Mouse (Mus musculus): ENCODE measurements around the gene Tex45.

The Tex45 gene

DNA sequence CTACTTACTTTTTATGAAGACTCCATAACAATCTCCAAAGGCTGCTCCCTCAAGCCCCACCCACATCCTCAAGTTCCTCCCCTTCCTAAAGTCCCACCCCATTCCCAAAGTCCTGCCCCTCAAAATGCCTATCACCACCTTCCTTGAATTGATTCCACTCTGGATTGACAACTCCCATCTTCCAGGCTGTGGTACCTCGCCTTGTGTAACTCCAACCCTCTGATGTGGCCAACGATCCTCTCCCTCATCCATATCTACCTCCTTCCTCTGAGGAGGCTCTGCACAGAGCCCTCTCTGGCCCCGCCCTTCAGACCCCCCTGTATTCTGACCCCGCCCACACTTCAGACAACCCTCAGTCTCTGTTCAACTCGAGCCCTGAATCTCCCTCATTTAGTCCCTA, 14.5 kb downstream of the Tex45 start:
- DNase-seq (ENCODE audit: low read depth, low spot score) = no peak

DNA sequence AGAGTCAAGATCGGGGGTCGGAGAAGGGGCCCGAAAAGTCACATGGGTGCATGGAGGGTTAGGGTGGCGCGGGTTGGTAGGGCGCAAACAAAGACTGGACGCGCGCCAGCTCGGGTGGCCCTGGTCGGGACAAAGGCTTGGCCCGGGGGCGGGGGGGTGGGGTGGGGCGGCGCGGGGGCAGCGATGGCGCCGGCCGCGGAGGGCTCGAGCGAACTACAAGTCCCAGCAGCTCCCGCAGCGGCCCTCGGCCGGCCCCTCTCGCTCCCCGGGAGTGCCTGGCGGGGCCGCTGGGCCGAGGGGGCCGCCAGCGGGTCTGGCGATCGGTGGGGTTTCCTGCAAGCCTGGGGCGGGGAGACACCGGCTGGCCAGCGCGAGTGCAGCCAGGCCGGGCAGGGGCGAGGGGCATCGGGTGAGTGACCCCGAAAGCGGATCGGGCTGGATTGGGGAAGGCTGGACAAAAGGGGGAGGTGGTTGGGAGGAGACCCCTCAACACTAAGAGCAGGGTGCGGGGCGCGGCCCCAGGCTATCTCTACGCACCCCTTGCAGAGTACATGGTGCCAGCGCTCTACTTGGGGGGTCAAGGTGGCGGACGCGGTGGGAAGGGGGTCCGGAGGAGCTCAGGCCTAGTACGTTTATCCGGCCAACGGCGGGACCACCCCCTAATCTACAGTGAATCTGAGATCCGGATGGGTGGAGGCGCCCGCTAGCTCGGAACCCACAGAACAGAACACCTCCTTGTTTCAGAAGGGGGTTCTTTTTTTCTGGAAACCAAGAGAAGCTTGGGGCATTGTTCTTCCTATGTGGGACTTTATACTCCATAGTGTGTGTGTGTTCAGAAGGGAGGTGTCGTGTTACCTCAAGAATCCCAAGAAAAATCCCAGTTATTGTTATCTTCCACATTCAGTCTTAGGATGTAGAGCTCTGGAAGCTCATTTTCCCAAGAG, 22.5 kb downstream of the Tex45 start, which contains the start of gene Zfp358:
Gene Zfp358, plus strand, starts transcription at position 238 of the 944 bp plus-strand sequence.
- DNase-seq (ENCODE audit: low read depth, low spot score) = peak; percentile 63

DNA sequence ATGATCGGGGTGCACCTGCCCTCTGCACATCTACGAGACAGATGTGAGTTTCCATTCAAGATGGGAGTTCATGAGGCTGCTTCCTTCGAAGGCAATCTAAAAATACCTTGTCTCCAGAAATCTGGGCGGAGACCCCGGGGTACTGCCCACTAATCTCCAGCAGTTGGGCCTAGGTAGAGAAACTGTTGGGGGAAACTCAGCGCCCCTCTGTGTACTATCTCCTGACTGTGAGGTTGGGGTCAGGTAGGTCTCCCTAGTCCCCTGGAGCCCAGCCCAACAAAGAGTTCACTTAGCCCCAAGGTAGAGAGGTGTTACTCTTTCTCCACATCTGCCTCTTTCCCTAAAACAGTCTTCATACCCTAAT, 23.2 kb downstream of the Tex45 start:
- no peak for DNase-seq (ENCODE audit: low read depth, low spot score)

DNA sequence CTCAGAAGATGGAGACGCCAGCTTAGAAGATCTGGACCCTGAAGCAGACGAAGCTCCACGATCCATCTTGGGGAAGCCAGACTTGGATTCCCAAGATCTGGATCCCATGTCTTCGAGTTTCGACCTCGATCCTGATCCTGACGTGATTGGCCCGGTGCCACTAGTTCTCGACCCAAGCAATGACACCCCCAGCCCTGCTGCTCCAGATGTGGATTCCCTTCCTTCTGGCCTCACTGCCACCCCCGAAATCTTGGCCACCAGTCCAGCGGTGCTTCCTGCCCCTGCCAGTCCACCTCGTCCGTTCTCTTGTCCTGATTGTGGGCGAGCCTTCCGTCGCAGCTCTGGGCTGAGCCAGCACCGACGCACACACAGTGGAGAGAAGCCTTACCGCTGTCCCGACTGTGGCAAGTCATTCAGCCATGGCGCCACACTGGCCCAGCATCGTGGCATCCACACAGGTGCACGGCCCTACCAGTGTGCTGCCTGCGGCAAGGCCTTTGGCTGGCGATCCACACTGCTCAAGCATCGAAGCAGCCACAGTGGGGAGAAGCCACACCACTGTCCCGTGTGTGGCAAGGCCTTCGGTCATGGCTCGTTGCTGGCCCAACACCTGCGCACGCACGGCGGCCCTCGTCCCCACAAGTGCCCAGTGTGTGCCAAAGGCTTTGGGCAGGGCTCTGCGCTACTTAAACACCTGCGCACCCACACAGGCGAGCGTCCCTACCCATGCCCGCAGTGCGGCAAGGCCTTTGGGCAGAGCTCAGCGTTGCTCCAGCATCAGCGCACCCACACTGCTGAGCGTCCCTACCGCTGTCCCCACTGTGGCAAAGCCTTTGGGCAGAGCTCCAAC, 25.1 kb downstream of the Tex45 start:
- no peak for DNase-seq (ENCODE audit: low read depth, low spot score)

DNA sequence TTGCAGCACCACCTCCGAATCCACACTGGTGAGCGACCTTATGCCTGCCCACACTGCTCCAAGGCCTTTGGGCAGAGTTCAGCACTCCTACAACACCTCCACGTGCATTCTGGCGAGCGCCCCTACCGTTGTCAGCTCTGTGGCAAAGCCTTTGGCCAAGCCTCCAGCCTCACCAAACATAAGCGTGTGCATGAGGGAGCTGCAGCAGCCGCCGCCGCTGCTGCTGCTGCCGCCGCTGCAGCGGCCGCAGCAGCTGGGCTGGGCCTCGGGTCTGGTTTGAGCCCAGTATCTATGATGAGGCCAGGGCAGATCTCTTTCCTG, 25.7 kb downstream of the Tex45 start:
- DNase-seq (ENCODE audit: low read depth, low spot score) = no peak

DNA sequence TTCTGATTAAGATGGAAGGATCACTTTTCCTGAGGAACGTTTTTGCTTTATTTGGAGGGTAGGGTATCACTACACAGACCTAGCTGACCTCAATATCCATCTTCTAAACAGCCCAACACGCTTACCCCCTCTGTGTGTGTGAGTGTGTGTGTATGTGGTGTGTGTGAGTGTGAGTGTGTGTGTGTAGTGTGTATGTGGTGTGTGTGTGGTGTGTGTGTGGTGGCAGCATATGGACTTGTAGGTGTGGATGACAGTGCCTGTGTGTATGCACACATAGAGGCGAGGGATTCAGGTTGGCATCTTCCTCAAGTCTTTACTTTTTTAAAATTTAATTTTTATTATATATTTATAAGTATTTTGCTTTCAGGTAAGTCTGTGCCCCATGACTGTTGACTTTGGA, 27.9 kb downstream of the Tex45 start:
- no peak for DNase-seq (ENCODE audit: low read depth, low spot score)

DNA sequence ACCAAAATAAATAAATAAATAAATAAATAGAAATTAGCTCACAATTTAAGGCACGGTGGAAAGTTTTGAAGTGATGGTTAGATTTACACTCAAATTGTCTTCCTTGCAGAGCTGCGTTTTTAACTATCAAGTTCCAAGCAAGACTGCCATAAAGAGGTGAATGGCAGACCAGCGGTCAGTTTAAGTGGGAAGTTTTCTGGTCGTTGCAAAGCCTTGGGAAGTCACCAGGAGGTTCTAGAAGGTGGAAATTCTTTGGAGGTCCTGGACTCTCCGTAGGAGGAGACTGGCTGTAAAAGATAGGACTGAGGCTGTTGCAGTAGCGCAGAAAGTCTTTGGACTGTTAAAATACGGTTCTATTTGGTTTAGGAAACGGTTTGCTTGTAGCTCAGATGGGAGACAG, 29.1 kb downstream of the Tex45 start:
- DNase-seq (ENCODE audit: low read depth, low spot score) = no peak

DNA sequence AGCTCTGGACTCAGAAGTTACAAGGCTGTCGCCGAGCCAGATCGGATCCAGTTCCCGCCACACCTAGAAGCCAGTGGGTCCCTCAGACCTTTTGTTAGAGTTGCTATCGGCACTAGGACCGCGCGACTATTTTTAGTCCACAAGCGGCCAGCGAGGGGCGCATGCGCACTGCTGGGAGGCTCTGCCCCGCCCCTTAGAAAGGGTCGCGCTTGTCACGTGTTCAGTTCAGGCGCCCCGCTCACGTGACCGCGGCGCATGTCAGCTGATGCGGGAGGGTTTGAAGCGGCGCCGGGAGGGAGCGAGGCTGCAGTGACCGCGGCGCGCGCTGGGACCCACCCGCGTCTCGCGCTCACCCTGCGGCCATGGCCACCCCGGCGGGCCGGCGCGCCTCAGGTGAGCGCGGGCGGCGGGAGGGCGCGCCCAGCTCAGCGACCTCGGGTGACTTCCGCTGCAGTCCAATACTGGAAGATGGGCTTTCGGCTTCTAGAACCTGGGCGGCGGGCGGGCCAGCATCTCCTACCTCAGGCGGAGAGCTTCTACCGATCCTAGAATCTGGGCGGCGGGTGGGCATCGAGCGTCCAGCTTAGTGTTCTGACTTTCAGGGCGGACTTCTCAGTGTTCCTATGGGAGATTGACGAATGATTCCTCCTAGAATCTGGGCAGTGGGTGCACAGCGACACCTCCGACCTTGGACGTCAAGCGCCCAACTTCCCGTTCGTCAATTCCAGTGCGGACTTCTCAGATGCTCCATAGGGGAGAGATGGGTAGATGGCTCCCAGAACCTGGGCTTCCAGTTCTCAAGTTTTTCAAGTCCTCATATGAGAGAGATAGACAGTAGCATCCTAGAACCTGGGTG, 29.8 kb downstream of the Tex45 start, which contains the start of gene Mcoln1:
Gene Mcoln1, plus strand, starts transcription at position 223 of the 856 bp plus-strand sequence.
- peak; percentile 99 for DNase-seq (ENCODE audit: low read depth, low spot score)

DNA sequence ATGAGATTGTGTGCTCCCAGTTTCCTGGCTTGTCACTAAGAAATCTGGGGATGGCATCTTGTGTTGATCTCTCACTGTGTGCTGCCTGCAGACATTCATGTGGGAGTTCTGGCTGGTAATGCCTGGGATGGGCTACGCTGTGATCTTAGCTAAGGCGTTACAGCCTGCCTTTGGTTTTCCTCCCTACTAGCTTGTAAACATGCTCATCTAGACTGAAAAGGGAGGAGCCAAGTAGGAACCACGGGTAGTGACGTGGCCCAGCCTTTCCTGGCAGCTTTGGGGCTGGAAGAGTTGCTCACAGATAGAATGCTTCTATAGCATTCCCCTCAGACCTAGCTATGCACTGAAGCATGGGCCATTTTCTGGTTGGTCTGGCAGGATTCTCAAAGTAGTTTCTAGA, 31.6 kb downstream of the Tex45 start:
- DNase-seq (ENCODE audit: low read depth, low spot score) = no peak

DNA sequence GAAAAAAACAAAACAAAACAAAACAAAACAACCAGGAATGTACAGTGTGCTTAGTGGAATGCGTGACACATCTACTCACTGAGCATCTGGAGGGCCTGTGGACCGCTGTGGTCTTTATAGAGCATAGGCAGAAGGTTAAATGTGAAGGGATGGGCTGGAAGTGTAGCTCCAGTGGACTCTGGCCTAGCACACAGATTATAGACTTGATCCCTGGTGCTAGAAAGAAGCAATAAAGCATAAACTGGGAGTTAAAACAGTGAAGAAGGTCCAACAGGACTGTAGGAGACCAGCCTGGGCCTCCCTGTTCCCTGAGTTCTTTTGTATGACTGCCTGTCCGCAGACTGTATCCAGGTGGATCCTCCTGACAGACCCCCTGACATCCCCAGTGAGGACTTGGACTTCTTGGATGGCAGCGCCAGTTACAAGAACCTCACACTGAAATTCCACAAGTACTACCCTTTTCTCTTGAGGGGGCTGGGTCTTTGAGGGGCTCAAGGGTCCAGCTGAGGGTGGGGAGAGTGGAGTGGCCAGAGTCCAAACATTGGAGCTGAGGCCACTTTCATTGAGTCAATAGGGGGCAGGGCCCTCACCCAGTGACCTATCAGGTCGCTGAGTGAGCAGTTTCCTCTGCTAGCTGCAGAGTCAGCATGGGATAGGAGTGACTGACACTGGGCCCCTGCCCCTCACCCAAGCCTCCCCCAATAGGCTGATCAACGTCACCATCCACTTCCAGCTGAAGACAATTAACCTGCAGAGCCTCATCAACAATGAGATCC, 37.5 kb downstream of the Tex45 start:
- DNase-seq (ENCODE audit: low read depth, low spot score) = no peak

DNA sequence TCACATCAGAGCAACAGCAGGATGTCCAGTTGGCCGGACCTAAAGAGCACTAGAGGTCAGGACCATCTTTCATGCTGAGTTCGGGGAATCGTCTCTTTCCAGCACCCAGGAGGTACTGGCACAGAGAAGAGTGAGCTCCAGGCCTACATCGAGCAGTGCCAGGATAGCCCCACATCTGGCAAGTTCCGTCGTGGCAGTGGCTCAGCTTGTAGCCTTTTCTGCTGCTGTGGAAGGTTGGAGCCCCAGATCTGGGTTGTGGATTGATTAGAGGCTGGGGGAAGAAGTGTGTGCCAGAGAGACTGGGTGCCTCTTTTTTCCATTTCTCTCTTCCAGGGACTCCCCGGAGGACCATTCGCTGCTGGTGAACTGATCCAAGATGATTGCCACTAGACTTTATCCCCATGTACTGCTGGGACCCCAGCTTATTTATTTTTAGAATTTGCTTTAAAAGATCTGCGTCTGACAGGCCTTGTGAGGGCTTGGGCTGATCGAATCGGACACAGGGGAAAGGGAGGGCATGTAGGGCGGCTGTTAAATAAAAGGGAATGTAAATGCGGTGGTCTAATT, 44.1 kb downstream of the Tex45 start:
- DNase-seq (ENCODE audit: low read depth, low spot score) = no peak

DNA sequence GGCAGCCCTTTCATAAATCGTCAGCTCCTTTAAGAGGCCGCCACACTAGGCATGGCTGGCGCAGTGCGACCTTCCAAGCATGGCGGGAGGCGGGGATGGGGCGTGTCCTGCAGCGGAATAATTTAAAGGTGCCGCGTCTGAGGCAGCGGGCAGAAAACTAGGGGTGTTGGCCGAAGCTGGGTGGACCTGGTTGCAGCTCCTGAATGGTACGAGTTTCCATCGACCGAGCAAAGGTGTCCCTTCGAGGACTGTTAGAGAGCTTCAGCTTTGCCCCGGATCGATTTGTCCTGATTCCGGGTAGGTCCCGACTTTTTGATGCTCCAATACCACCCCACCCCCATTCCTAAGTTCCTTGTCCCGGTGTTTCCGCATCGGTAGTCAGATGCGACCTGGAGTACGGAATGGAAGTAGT, 44.6 kb downstream of the Tex45 start, which contains the start of gene Pnpla6:
Gene Pnpla6, plus strand, starts transcription at position 125 of the 412 bp plus-strand sequence.
- peak; percentile 67 for DNase-seq (ENCODE audit: low read depth, low spot score)

DNA sequence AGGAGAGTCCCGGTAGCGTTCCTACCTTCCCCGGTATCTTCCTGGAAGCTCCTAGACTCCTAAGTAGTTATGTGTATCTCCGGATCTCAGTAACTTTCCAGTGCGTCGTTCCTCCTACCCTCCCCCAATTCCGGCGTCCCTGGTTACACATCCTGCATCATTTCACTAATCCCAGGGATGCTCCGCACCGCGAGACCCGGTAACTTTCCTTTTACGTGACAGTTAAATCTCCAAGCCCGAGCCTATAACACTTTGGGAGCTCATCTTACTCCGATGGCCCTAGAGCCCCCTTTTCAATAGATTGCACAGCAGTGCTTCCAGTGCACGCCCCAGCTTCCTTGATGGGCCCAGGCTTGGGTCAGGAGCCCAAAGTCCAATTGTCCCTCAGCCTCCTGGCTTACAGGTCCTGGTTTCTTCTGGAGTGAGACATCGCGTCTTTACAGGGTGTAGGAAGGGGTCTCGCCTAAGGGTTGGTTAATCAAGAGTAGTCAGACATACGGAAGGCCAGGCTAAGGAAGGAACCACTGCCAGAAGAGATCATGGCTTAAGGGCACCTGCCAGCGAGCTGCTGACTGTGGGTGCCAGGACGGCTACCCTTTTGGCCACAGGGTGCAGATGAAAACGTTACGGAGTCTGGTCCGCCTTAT, 45.2 kb downstream of the Tex45 start:
- no peak for DNase-seq (ENCODE audit: low read depth, low spot score)

DNA sequence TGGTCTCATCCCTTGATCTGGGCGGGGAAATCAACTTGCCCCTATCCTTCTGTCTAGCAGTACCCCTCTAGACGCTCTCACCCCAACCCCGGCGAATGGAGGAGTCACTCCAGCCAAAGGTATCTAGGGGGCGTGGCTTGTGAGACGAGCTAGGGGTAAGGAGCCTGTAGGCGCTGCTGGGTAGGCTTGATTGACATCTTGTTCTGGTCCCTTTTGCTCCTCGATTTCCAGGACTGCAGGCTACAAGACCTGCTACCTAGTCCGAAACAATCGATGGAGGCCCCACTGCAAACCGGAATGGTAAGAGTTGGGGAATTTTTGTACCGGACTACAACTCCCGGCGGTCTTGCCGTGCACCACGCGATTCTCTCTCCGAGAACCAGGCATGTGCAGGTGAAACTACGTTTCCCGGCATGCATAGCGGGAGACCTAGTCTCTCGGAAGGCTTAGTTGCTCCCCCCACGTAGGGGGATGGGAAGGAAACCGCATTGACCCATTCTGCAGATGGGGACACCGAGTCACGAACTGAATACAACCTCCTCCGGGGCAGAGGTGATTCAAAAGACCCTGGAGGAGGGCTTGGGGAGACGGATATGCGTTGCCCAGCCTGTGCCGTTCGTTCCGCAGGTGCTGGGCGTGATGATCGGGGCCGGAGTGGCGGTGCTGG, 45.9 kb downstream of the Tex45 start:
- DNase-seq (ENCODE audit: low read depth, low spot score) = peak; percentile 85

DNA sequence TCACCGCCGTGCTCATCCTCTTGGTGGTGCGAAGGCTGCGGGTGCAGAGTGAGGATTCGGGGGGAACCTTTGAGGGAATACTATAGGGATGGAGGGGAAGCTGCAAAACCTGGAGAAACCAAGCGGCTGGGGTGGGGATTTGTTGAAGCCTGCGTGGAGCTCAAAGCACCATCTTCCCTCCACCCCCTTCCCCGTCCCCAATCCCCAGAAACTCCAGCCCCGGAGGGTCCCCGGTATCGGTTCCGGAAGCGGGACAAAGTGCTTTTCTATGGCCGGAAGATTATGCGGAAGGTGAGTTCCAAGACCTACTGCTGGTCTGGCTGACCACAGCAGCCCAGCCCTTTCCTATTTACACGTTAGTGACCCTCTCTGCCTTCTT, 46.4 kb downstream of the Tex45 start:
- no peak for DNase-seq (ENCODE audit: low read depth, low spot score)

DNA sequence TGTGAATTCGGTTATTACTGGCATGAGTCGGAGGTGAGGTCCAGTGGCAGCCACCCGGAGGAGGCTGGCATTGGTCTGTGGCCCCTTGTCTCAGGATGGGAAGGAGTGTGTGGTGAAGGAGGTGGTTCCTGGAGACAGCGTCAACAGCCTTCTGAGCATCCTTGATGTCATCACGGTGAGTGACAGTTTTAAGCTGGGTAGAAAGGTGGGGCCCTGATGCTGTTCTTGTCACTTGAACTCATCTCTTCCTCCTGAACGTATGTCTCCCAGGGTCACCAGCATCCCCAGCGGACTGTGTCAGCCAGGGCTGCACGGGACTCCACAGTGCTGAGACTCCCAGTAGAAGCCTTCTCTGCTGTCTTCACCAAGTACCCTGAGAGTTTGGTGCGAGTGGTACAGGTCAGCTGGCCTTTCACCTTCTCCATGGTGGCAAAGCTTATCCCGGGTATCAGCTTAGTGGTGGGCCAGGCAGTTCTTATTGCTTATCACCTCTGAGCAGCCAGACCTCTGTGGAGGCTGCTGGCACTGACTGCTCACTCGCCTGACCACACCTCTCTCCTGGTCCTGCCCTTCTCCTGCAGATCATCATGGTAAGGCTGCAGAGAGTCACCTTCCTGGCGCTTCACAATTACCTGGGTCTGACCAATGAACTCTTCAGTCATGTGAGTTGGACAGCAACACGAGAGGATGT, 51.5 kb downstream of the Tex45 start:
- no peak for DNase-seq (ENCODE audit: low read depth, low spot score)

DNA sequence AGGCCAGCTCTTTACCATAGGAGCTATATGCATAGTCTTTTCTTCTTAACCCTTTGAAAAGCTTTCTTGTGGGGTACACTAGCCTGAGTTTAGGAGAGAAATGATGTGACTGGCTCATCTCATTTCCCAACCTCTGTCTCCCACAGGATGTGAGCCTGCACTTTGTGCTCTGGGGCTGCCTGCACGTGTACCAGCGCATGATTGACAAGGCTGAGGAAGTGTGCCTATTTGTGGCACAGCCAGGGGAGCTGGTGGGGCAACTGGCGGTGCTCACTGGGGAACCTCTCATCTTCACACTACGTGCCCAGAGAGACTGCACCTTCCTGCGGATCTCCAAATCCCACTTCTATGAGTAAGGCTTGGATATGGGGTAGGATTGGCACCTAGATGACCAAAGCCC, 60.2 kb downstream of the Tex45 start:
- no peak for DNase-seq (ENCODE audit: low read depth, low spot score)

DNA sequence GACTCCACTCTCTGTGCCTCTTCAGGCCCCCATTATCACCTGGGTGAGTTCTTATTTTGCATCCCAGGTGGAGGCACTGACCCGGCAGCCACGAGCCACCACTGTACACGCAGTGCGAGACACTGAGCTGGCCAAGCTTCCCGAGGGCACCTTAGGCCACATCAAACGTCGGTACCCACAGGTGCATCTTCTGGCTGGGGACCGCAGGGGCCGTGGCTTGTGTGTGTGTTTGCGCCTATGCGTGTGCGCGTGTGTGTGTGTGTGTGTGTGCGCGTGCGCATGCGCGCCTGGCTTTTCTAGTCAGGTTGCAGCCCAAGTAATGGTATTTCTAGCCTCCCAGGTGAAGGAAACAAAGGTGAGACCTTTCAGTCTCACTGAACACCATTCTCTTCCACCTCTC, 61.3 kb downstream of the Tex45 start:
- DNase-seq (ENCODE audit: low read depth, low spot score) = no peak
